Mouse (Mus musculus) CD8-positive naive resting alpha-beta T cell, adult 2 months (primary cell): Measurements from ENCODE around the gene Tfcp2l1.

Source experiments
- DNase-seq, 2 experiments: peaks; one replicate each; pipeline ENCODE4 v3.0.0; 2022; ENCODE audit warnings: low read depth in 2 of 2, low spot score in 2 of 2

The Tfcp2l1 gene

DNA sequence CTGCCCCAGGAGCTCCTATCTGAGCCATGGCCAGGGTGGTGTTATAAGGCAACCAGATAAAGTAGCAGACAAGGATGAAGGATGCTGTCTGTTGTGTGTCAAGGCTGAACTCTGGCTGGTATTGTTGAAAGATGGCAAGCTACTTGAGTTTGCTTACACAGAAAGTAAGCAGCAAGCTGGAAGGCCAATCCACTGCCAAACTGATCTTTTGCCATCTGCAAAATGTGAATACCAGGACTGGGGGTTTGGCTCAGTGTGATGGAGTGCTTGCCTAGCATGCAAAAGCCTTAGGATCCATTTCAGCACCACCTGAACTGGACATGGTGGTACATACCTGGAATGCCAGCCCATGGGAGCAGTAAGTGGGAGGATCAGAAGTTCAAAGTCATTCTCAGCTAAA, 101.1 kb downstream of the Tfcp2l1 start:
- no peak for DNase-seq
